Mouse (Mus musculus): ENCODE measurements around the gene 1700109H08Rik.
"Not testable (repeated sequence)": the region's sequence is repeated elsewhere in the genome, so short reads cannot be mapped to it uniquely, and the experiment has no call there.

1700109H08Rik gene

GRCm38 (mm10) chr5:3597171-3597570 lies 25.8 kb downstream of the 1700109H08Rik start:
- in situ Hi-C loops (cut with MboI, MseI) = no loop called here

- in situ Hi-C loops (cut with MboI, MseI) = no loop called here
Measured at GRCm38 (mm10) chr5:3598766-3599165, 27.4 kb downstream of the 1700109H08Rik start.

GRCm38 (mm10) chr5:3600298-3600697 lies 28.9 kb downstream of the 1700109H08Rik start:
- in situ Hi-C loops (cut with MboI, MseI) = no loop called here

GRCm38 (mm10) chr5:3600790-3601189 lies 29.4 kb downstream of the 1700109H08Rik start:
- in situ Hi-C loops (cut with MboI, MseI) = no loop called here

DNA sequence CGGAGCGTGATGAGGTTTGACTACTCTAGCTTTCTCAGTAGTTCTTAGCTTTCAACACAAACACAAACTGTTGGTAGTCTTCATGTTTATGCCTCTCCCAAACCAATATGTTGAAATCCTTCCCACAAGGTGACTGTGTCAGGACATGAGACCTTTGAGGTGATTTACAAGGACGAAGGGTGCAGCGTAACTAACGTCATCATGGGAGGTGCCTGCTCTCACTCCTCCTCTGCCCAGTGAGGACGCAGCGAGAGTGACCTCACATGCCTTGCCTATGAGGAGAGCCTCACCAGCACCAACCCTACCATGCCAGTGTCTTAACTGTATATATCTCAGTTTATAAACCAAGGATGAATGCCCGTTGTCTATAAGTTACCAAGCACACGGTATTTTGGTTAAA lies 35.7 kb downstream of the 1700109H08Rik start:
- in situ Hi-C loops (cut with MboI, MseI) = no loop called here

DNA sequence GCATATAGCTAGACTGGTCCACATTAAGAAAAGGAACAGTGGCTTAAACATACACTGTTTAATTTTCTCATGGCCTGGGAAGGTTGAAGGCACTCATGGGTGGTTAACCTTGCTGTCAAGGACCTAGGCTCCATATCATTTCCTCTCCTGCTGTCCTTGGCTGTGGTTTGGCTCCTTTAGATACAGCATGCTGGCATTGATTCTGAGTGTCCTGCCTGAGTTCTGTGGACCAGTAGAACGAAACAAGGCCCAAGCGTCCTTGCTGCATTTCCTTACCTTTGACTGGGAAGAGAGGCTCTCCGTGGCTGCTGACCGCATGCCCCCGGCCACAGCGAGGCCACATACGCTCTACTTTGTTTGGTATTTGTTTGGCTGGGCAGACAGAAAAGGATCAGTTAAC lies 37.9 kb downstream of the 1700109H08Rik start:
- in situ Hi-C loops (cut with MboI, MseI) = no loop called here

GRCm38 (mm10) chr5:3611835-3612234 lies 40.5 kb downstream of the 1700109H08Rik start:
- in situ Hi-C loops (cut with MboI, MseI) = not testable (repeated sequence)

- in situ Hi-C loops (cut with MboI, MseI) = no loop called here
Measured at GRCm38 (mm10) chr5:3620486-3620885, 49.1 kb downstream of the 1700109H08Rik start.

DNA sequence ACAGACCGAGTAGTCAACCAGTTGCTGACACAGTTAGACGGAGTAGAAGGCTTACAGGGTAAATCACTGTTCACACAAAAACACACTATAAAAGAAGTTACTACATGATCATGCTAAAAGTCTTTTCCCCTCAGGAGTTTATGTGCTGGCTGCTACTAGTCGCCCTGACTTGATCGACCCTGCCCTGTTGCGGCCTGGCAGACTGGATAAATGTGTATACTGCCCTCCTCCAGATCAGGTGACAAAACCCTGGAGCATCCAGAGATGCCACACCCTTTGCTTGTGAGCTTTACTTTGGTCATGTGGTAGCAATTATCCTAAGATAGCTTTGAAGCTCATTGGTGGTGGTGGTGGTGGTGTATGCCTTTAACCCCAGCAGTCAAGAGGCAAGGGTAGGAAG lies 58.7 kb downstream of the 1700109H08Rik start:
- in situ Hi-C loops (cut with MboI, MseI) = no loop called here

DNA sequence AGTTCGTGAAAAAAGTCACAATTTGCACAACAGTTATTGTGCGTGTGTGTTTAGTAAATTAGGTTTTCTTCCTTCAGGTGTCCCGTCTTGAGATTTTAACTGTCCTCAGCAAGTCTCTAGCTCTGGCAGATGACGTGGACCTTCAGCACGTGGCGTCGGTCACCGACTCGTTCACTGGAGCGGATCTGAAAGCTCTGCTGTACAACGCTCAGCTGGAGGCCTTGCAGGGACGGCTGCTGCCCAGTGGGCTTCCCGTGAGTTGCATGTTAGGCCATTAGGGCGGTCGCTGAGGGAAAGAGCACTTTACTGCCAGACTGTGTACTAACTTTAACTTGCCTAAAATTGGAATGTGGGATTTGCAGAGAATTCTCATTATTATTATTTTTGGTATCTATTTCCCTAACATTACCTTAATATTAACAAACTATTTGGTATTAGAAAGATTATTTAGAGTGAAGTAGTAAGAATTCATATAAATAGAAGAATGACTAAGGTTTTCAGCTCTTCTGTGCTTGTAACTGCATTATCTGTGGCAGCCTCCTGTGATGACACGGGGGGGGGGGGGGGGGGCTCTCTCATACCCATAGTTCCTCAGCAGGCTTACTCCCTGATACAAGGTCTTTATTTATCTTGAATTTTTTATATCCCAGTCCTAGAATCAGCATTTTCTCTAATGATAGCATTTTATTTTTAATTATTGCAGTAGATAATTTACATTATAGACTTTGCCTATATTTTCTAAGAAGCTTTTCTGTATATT lies 60.3 kb downstream of the 1700109H08Rik start:
- in situ Hi-C loops (cut with MboI, MseI) = no loop called here

GRCm38 (mm10) chr5:3632285-3632684 lies 60.9 kb downstream of the 1700109H08Rik start:
- in situ Hi-C loops (cut with MboI, MseI) = no loop called here

- in situ Hi-C loops (cut with MboI, MseI) = no loop called here
Measured at GRCm38 (mm10) chr5:3633315-3633714, 61.9 kb downstream of the 1700109H08Rik start.

DNA sequence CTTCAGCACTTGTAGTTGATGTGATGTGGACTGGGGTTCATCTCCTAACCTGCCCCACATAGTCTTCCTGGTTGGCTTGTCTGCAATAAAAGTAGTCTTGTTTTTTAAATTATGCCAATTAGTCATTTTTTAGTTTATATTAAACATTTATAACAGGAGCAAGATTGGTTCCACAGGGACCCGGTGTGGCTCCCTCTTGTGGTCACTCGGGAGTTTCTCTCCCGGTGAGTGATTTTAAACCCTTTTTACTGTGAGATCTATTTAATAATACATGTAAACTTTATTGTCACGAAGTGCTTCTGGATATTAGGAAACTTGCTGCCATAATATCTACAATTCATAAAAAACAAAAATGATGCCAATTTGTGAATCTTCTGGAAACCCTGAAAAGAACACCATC lies 62.6 kb downstream of the 1700109H08Rik start:
- in situ Hi-C loops (cut with MboI, MseI) = no loop called here

All from regulatory T cell (primary cell).